Mouse (Mus musculus) thymus, adult 2 months (tissue): ENCODE data around the gene Gm28269. TPM values are rescaled to one million over a fixed set of nuclear protein-coding genes. Genes with fewer than 3 reads are reported as not detected.

Source experiments
- DNase-seq: peaks from one replicate; pipeline ENCODE4 v3.0.0; 2021
- H3K27ac ChIP-seq: fragments of 200-500 bp; 2 replicates; pipeline ENCODE4 v1.5.1; 2012; ENCODE audit warnings: low read length, control low read depth; ENCODE audit not compliant: control insufficient read depth, insufficient read depth
- H3K27me3 ChIP-seq: fragments of 200-500 bp; 2 replicates; pipeline ENCODE4 v1.6.1; 2012; ENCODE audit warnings: mild to moderate bottlenecking, low read length, moderate library complexity, mixed read lengths; ENCODE audit not compliant: control insufficient read depth, insufficient read depth
- H3K36me3 ChIP-seq: fragments of 200-500 bp; 2 replicates; pipeline ENCODE4 v1.6.1; 2012; ENCODE audit warnings: mild to moderate bottlenecking, low read length, moderate library complexity; ENCODE audit not compliant: control insufficient read depth, insufficient read depth
- H3K4me1 ChIP-seq: fragments of 200-500 bp; replicated peaks from 2 replicates; pipeline ENCODE4 v1.6.1; 2012; ENCODE audit warnings: low read length; ENCODE audit not compliant: control insufficient read depth, insufficient read depth
- H3K4me3 ChIP-seq: fragments of 200-500 bp; 2 replicates; pipeline ENCODE4 v1.5.1; 2012; ENCODE audit warnings: mild to moderate bottlenecking, low read length, control low read depth, moderate library complexity; ENCODE audit not compliant: control insufficient read depth, insufficient read depth
- CTCF ChIP-seq: fragments of 200-500 bp; IDR thresholded peaks from 2 replicates; pipeline ENCODE4 v1.5.1; 2012; ENCODE audit warnings: mild to moderate bottlenecking, control low read depth, low read length, moderate library complexity, borderline replicate concordance; ENCODE audit not compliant: control insufficient read depth, poor library complexity, insufficient read depth; ENCODE audit errors: extremely low read depth
- POLR2A ChIP-seq: fragments of 200-500 bp; IDR thresholded peaks from 2 replicates; pipeline ENCODE4 v1.6.1; 2012; ENCODE audit warnings: mild to moderate bottlenecking, low read length, control low read depth, moderate library complexity; ENCODE audit not compliant: control insufficient read depth, poor library complexity, insufficient read depth; ENCODE audit errors: extremely low read depth
- whole genome bisulfite sequencing: fragments of 180-500 bp; shearing (Covaris S2); methylation state at CpG from one replicate; pipeline ENCODE4 v1.1.7; 2018; 5-methylcytosine and 5-hydroxymethylcytosine counted together
- polyA plus RNA-seq: library from polyadenylated mRNA; depleted of rRNA; stranded (reverse); fragments of >200 nt; gene quantifications from 2 replicates; pipeline ENCODE4 v1.2.3, GENCODE M21; 2012; rRNA removed

Gene Gm28269
- polyA plus RNA-seq, 1 experiment = not detected

- no peak for DNase-seq
- TF ChIP-seq POLR2A (no peak), CTCF (no peak)
- Histone ChIP-seq H3K4me3 (no peak overlapping the region), H3K27me3 (no peaks in the 10 kb centered on the region), H3K36me3 (no peaks in the 10 kb centered on the region), H3K27ac (no peak overlapping the region), H3K4me1 (no peaks in the 10 kb centered on the region)
- 85% methylated on average over 6 of the region's 6 CpGs for whole genome bisulfite sequencing
Measured at GRCm38 (mm10) chrX:21695220-21695619, 49.7 kb downstream of the Gm28269 start.

Other genes with a start within 250 kb of the Gm28269 start
- 0.06 and 0.07 TPM in 2 replicates for gene Slc6a14, start 30.2 kb downstream of the Gm28269 start, polyA plus RNA-seq